Comparison of ENCODE assay signal across 10 mouse cellular contexts in genomic region chr17:46336475-46336874, GRCm38 (mm10). TPM values are rescaled to one million over a fixed set of nuclear protein-coding genes. Genes with fewer than 3 reads are reported as not detected.
A peak's percentile ranks its signal among the peaks of the same experiment; 100 is the strongest.
DNase-seq lines count a peak whose midpoint lies in the region; ATAC-seq and TF ChIP-seq lines count a peak whose summit lies in the region.
"Had no signal": no experiment of that assay in that cellular context is flagged by ENCODE, and none has a peak within 500 bp of the region (broad histone marks: within the 10 kb centered on the region; RNA-seq: fewer than 3 reads in every experiment).

No protein-coding gene starts in this region.

- H3K27ac ChIP-seq in embryonic facial prominence, embryonic 11.5 days (replicated peaks; ENCODE audit: low read depth, low read length) = no peak overlapping the region
- no peak overlapping the region for H3K27ac ChIP-seq in embryonic facial prominence, embryonic 10.5 days (replicated peaks)
- H3K27ac ChIP-seq in liver, adult 2 months (replicated peaks; ENCODE audit: insufficient read depth, low read depth, low read length) = no peak overlapping the region
- no peak overlapping the region for H3K27ac ChIP-seq in liver, embryonic 11.5 days (ENCODE audit: low read depth, low read length)
- H3K27ac ChIP-seq in ES-Bruce4 (ENCODE audit: insufficient read depth, low read length) = no peak overlapping the region
- H3K27ac ChIP-seq: embryonic facial prominence, embryonic 15.5 days; midbrain, embryonic 10.5 days had no signal

- WGBS in embryonic facial prominence, embryonic 11.5 days = 20% methylated on average over 5 of the region's 5 CpGs
- WGBS in embryonic facial prominence, embryonic 10.5 days = 20% methylated on average over 5 of the region's 5 CpGs
- WGBS in liver, adult 2 months = 36% methylated on average over 5 of the region's 5 CpGs
- WGBS in liver, embryonic 11.5 days = 13% methylated on average over 5 of the region's 5 CpGs

- no peaks in the 10 kb centered on the region for H3K36me3 ChIP-seq in embryonic facial prominence, embryonic 11.5 days (replicated peaks; ENCODE audit: control insufficient read depth, insufficient read depth, low read depth, low read length)
- H3K36me3 ChIP-seq in embryonic facial prominence, embryonic 10.5 days (replicated peaks) = no peaks in the 10 kb centered on the region
- H3K36me3 ChIP-seq in liver, adult 2 months (ENCODE audit: control insufficient read depth, insufficient read depth, low read length) = no peaks in the 10 kb centered on the region
- H3K36me3 ChIP-seq in liver, embryonic 11.5 days (ENCODE audit: control insufficient read depth, insufficient read depth, low read length) = no peaks in the 10 kb centered on the region
- H3K36me3 ChIP-seq in ES-Bruce4 (ENCODE audit: control insufficient read depth, insufficient read depth, low read length, poor library complexity, severe bottlenecking) = no peaks in the 10 kb centered on the region
- H3K36me3 ChIP-seq: embryonic facial prominence, embryonic 15.5 days; midbrain, embryonic 10.5 days had no signal

- H3K4me1 ChIP-seq in embryonic facial prominence, embryonic 11.5 days (ENCODE audit: control insufficient read depth, insufficient read depth, low read length) = no peaks in the 10 kb centered on the region
- H3K4me1 ChIP-seq in embryonic facial prominence, embryonic 10.5 days = no peaks in the 10 kb centered on the region
- no peaks in the 10 kb centered on the region for H3K4me1 ChIP-seq in liver, adult 2 months (ENCODE audit: control insufficient read depth, insufficient read depth, low read length)
- H3K4me1 ChIP-seq in liver, embryonic 11.5 days (replicated peaks; ENCODE audit: control insufficient read depth, insufficient read depth, low read length) = 0 out of 2 replicates have a peak, but pooled peaks cover 2% of the 10 kb centered on the region
- H3K4me1 ChIP-seq in ES-Bruce4 (ENCODE audit: control insufficient read depth, insufficient read depth, low read length) = no peaks in the 10 kb centered on the region
- H3K4me1 ChIP-seq: embryonic facial prominence, embryonic 15.5 days; midbrain, embryonic 10.5 days had no signal

- no peaks in the 10 kb centered on the region for H3K9me3 ChIP-seq in embryonic facial prominence, embryonic 11.5 days (replicated peaks; ENCODE audit: control insufficient read depth, low read length)
- H3K9me3 ChIP-seq in embryonic facial prominence, embryonic 10.5 days = no peaks in the 10 kb centered on the region
- H3K9me3 ChIP-seq in liver, embryonic 11.5 days (ENCODE audit: control insufficient read depth, low read length) = no peaks in the 10 kb centered on the region
- no peaks in the 10 kb centered on the region; the same call in 1 of the 2 replicates for H3K9me3 ChIP-seq in ES-Bruce4 (replicated peaks; ENCODE audit: control insufficient read depth, insufficient read depth, low read length, poor library complexity, severe bottlenecking)
- H3K9me3 ChIP-seq: embryonic facial prominence, embryonic 15.5 days; midbrain, embryonic 10.5 days had no signal

- no peak overlapping the region for H3K4me2 ChIP-seq in embryonic facial prominence, embryonic 11.5 days (ENCODE audit: low read depth, low read length)
- no peak overlapping the region for H3K4me2 ChIP-seq in liver, embryonic 11.5 days
- H3K4me2 ChIP-seq: embryonic facial prominence, embryonic 15.5 days had no signal

- TF ChIP-seq POLR2A in liver, adult 2 months (IDR thresholded peaks at IDR 0.05; ENCODE audit: extremely low read depth, insufficient read depth, low read length) = no peak
- TF ChIP-seq POLR2A in ES-Bruce4 (IDR thresholded peaks at IDR 0.05; ENCODE audit: insufficient read depth, low read length) = no peak

- no peaks in the 10 kb centered on the region for H3K79me2 ChIP-seq in liver, adult 2 months (ENCODE audit: control insufficient read depth, insufficient read depth, low read length)

- H3K9ac ChIP-seq in embryonic facial prominence, embryonic 11.5 days (replicated peaks; ENCODE audit: low read length) = no peak overlapping the region
- no peak overlapping the region for H3K9ac ChIP-seq in liver, adult 2 months (ENCODE audit: low read depth, low read length)
- no peak overlapping the region for H3K9ac ChIP-seq in liver, embryonic 11.5 days (ENCODE audit: low read depth, low read length)
- no peak overlapping the region for H3K9ac ChIP-seq in ES-Bruce4 (ENCODE audit: low read depth, poor library complexity, severe bottlenecking)
- H3K9ac ChIP-seq: embryonic facial prominence, embryonic 15.5 days had no signal

- ATAC-seq in embryonic facial prominence, embryonic 11.5 days (replicated peaks; ENCODE audit: insufficient number of reproducible peaks, low FRiP score, low TSS enrichment, low read depth) = no peak
- no peak for ATAC-seq in liver, embryonic 11.5 days (replicated peaks; ENCODE audit: low FRiP score)
- peak; percentile 57 for ATAC-seq in megakaryocyte progenitor cell, adult 5-6 weeks (replicated peaks; ENCODE audit: poor library complexity)

- peak; percentile 16 for DNase-seq in embryonic facial prominence, embryonic 11.5 days (ENCODE audit: low spot score)
- DNase-seq in embryonic facial prominence, embryonic 10.5 days (ENCODE audit: low spot score) = no peak
- peak; percentile 12 for DNase-seq in liver, adult 2 months (ENCODE audit: extremely low read depth, low read depth, low spot score)
- DNase-seq in liver, embryonic 11.5 days (ENCODE audit: low spot score) = no peak
- DNase-seq in left cerebral cortex, adult 11 months (ENCODE audit: low spot score) = no peak
- DNase-seq in cerebellum, postnatal 4 days (ENCODE audit: low spot score in 2 of 2) = no peak

- no peaks in the 10 kb centered on the region for H3K27me3 ChIP-seq in embryonic facial prominence, embryonic 11.5 days (ENCODE audit: control insufficient read depth, insufficient read depth, low read length)
- H3K27me3 ChIP-seq in embryonic facial prominence, embryonic 10.5 days (replicated peaks; ENCODE audit: low read depth, poor library complexity, severe bottlenecking) = no peaks in the 10 kb centered on the region
- H3K27me3 ChIP-seq in liver, adult 2 months (ENCODE audit: control insufficient read depth, insufficient read depth, low read length) = no peaks in the 10 kb centered on the region
- no peaks in the 10 kb centered on the region for H3K27me3 ChIP-seq in liver, embryonic 11.5 days (replicated peaks; ENCODE audit: control insufficient read depth, insufficient read depth, low read length)
- H3K27me3 ChIP-seq in ES-Bruce4 (ENCODE audit: control insufficient read depth, insufficient read depth, low read length, poor library complexity, severe bottlenecking) = no peaks in the 10 kb centered on the region
- H3K27me3 ChIP-seq: embryonic facial prominence, embryonic 15.5 days had no signal

- no peak overlapping the region for H3K4me3 ChIP-seq in embryonic facial prominence, embryonic 11.5 days (ENCODE audit: low read depth, low read length)
- no peak overlapping the region for H3K4me3 ChIP-seq in embryonic facial prominence, embryonic 10.5 days
- H3K4me3 ChIP-seq in liver, adult 2 months (ENCODE audit: insufficient read depth, low read depth, low read length) = no peak overlapping the region
- no peak overlapping the region for H3K4me3 ChIP-seq in liver, embryonic 11.5 days (ENCODE audit: low read depth, low read length)
- H3K4me3 ChIP-seq in ES-Bruce4 (ENCODE audit: low read depth, low read length) = no peak overlapping the region
- H3K4me3 ChIP-seq: embryonic facial prominence, embryonic 15.5 days; midbrain, embryonic 10.5 days had no signal

- TF ChIP-seq CTCF in liver, adult 2 months (IDR thresholded peaks at IDR 0.05; ENCODE audit: low read depth, low read length) = peak; percentile 71
- TF ChIP-seq CTCF in ES-Bruce4 (IDR thresholded peaks at IDR 0.05; ENCODE audit: low read depth, low read length) = peak; percentile 69

- TF ChIP-seq EP300 in ES-Bruce4 (IDR thresholded peaks at IDR 0.05; ENCODE audit: insufficient read depth, low read depth, low read length) = no peak

RNA-seq across cellular contexts. Expression of gene Abcc10, which starts 8.3 kb away (rescaled TPM):
- 3.2 and 3.6 TPM in 2 replicates for polyA plus RNA-seq in embryonic facial prominence, embryonic 11.5 days (2014; fragmentation: Nextera tagmentation; extraction: Ambion mirVana)
- 6.3 and 6.6 TPM in 2 replicates for polyA plus RNA-seq in embryonic facial prominence, embryonic 10.5 days (2016; fragmentation: Nextera tagmentation; extraction: Ambion mirVana)
- 2.1 and 3.6 TPM in 2 replicates for total RNA-seq in liver, adult 2 months (2014; rRNA removed)
- polyA plus RNA-seq in liver, adult 2 months (2012; rRNA removed) = 10.3 and 17.3 TPM in 2 replicates
- 3.9 and 4.4 TPM in 2 replicates for polyA plus RNA-seq in liver, embryonic 11.5 days (2014; fragmentation: Nextera tagmentation; extraction: Ambion mirVana)
- 3.9 and 4.4 TPM in 2 replicates for polyA plus RNA-seq in ES-Bruce4 (2011; ENCODE audit: insufficient read depth, insufficient read length, low read depth, missing spikeins)
- 0.93 and 1.2 TPM in 2 replicates for total RNA-seq in megakaryocyte progenitor cell, adult 5-6 weeks (2015)
- 4.1 and 4.2 TPM in 2 replicates for total RNA-seq in megakaryocyte progenitor cell, adult 5-6 weeks (2017)

RNA-seq across cellular contexts. Expression of gene Dlk2, which starts 39.3 kb away (rescaled TPM):
- 1.2 and 2.0 TPM in 2 replicates for polyA plus RNA-seq in embryonic facial prominence, embryonic 11.5 days (2014; fragmentation: Nextera tagmentation; extraction: Ambion mirVana)
- 1.5 and 2.0 TPM in 2 replicates for polyA plus RNA-seq in embryonic facial prominence, embryonic 10.5 days (2016; fragmentation: Nextera tagmentation; extraction: Ambion mirVana)
- not detected in 2 replicates for total RNA-seq in liver, adult 2 months (2014; rRNA removed)
- polyA plus RNA-seq in liver, adult 2 months (2012; rRNA removed) = not detected in 2 replicates
- 0.11 and 0.23 TPM in 2 replicates for polyA plus RNA-seq in liver, embryonic 11.5 days (2014; fragmentation: Nextera tagmentation; extraction: Ambion mirVana)
- polyA plus RNA-seq in ES-Bruce4 (2011; ENCODE audit: insufficient read depth, insufficient read length, low read depth, missing spikeins) = 0.91 and 1.3 TPM in 2 replicates
- not detected in 2 replicates for total RNA-seq in megakaryocyte progenitor cell, adult 5-6 weeks (2015)
- total RNA-seq in megakaryocyte progenitor cell, adult 5-6 weeks (2017) = not detected in 2 replicates

RNA-seq across cellular contexts. Expression of gene Zfp318, which starts 47.1 kb away (rescaled TPM):
- polyA plus RNA-seq in embryonic facial prominence, embryonic 11.5 days (2014; fragmentation: Nextera tagmentation; extraction: Ambion mirVana) = 12.1 and 15.3 TPM in 2 replicates
- polyA plus RNA-seq in embryonic facial prominence, embryonic 10.5 days (2016; fragmentation: Nextera tagmentation; extraction: Ambion mirVana) = 10.5 and 12.6 TPM in 2 replicates
- total RNA-seq in liver, adult 2 months (2014; rRNA removed) = 6.0 and 6.9 TPM in 2 replicates
- polyA plus RNA-seq in liver, adult 2 months (2012; rRNA removed) = 6.0 and 8.3 TPM in 2 replicates
- polyA plus RNA-seq in liver, embryonic 11.5 days (2014; fragmentation: Nextera tagmentation; extraction: Ambion mirVana) = 5.7 and 6.3 TPM in 2 replicates
- polyA plus RNA-seq in ES-Bruce4 (2011; ENCODE audit: insufficient read depth, insufficient read length, low read depth, missing spikeins) = 55.0 and 62.7 TPM in 2 replicates
- total RNA-seq in megakaryocyte progenitor cell, adult 5-6 weeks (2015) = 9.3 and 16.6 TPM in 2 replicates
- 13.1 and 15.7 TPM in 2 replicates for total RNA-seq in megakaryocyte progenitor cell, adult 5-6 weeks (2017)

RNA-seq across cellular contexts. Expression of gene Tjap1, which starts 53.6 kb away (rescaled TPM):
- polyA plus RNA-seq in embryonic facial prominence, embryonic 11.5 days (2014; fragmentation: Nextera tagmentation; extraction: Ambion mirVana) = 38.5 and 43.7 TPM in 2 replicates
- polyA plus RNA-seq in embryonic facial prominence, embryonic 10.5 days (2016; fragmentation: Nextera tagmentation; extraction: Ambion mirVana) = 60.2 and 62.6 TPM in 2 replicates
- total RNA-seq in liver, adult 2 months (2014; rRNA removed) = 2.5 and 3.7 TPM in 2 replicates
- polyA plus RNA-seq in liver, adult 2 months (2012; rRNA removed) = 8.2 and 13.2 TPM in 2 replicates
- 26.4 and 29.3 TPM in 2 replicates for polyA plus RNA-seq in liver, embryonic 11.5 days (2014; fragmentation: Nextera tagmentation; extraction: Ambion mirVana)
- polyA plus RNA-seq in ES-Bruce4 (2011; ENCODE audit: insufficient read depth, insufficient read length, low read depth, missing spikeins) = 71.5 and 75.2 TPM in 2 replicates
- total RNA-seq in megakaryocyte progenitor cell, adult 5-6 weeks (2015) = 6.4 and 7.0 TPM in 2 replicates
- total RNA-seq in megakaryocyte progenitor cell, adult 5-6 weeks (2017) = 8.0 and 12.9 TPM in 2 replicates

Comparison
In these comparisons a context has a peak if more than half of its experiments do, and no peak if none do; other contexts are left out.
1. DNase-seq: peak in embryonic facial prominence, embryonic 11.5 days (single experiment) and liver, adult 2 months (single experiment); none in embryonic facial prominence, embryonic 10.5 days (single experiment), liver, embryonic 11.5 days (single experiment), left cerebral cortex, adult 11 months (single experiment) and cerebellum, postnatal 4 days (0 of 2).